Mouse (Mus musculus): ENCODE results near the gene Cpeb2.

- TF ChIP-seq CTCF (IDR thresholded peaks at IDR 0.05; ENCODE audit: insufficient read depth, low read length), result no peak
- no peak for TF ChIP-seq POLR2A (IDR thresholded peaks at IDR 0.05; ENCODE audit: borderline replicate concordance, extremely low read depth, low read depth, low read length)
These were observed 15.5 kb upstream of the Cpeb2 start for GRCm38 (mm10) chr5:43217468-43217867.

Measured in lung, adult 2 months (tissue).